Mouse (Mus musculus) cerebral cortex, adult 2 months (tissue): ENCODE data around the gene Hoxa10.

Experiments
- WGBS: fragments of 180-500 bp; shearing (Covaris S2); methylation state at CpG from one replicate; pipeline ENCODE4 v1.1.7; 2018; 5-methylcytosine and 5-hydroxymethylcytosine counted together

Gene Hoxa10

GRCm38 (mm10) chr6:52262463-52263320 lies 22.0 kb upstream of the Hoxa10 start:
- 4% methylated on average over 24 of the region's 24 CpGs for WGBS

GRCm38 (mm10) chr6:52261751-52262462 lies 21.3 kb upstream of the Hoxa10 start:
- whole genome bisulfite sequencing: 3% methylated on average over 9 of the region's 9 CpGs

- 3% methylated on average over 62 of the region's 72 CpGs for WGBS
These were observed 20.3 kb upstream of the Hoxa10 start, which contains the start of gene Hoxa13 for GRCm38 (mm10) chr6:52260654-52261575. Gene Hoxa13, minus strand, starts transcription at chr6:52260880.

GRCm38 (mm10) chr6:52259811-52260261 lies 19.2 kb upstream of the Hoxa10 start:
- WGBS: 2% methylated on average over 39 of the region's 39 CpGs

GRCm38 (mm10) chr6:52259081-52259790 lies 18.6 kb upstream of the Hoxa10 start:
- WGBS: 3% methylated on average over 25 of the region's 25 CpGs

- 2% methylated on average over 6 of the region's 6 CpGs for WGBS
These were observed 16.3 kb upstream of the Hoxa10 start for GRCm38 (mm10) chr6:52256956-52257355.

- 3% methylated on average over 59 of the region's 59 CpGs for WGBS
These were observed 13.2 kb upstream of the Hoxa10 start for GRCm38 (mm10) chr6:52253511-52254500.

GRCm38 (mm10) chr6:52252775-52253376 lies 12.2 kb upstream of the Hoxa10 start:
- WGBS: 3% methylated on average over 35 of the region's 35 CpGs

GRCm38 (mm10) chr6:52252016-52252774 lies 11.5 kb upstream of the Hoxa10 start:
- WGBS: 6% methylated on average over 24 of the region's 24 CpGs

- 13% methylated on average over 7 of the region's 7 CpGs for WGBS
These were observed 10.7 kb upstream of the Hoxa10 start for GRCm38 (mm10) chr6:52251177-52251879.

- WGBS: 4% methylated on average over 4 of the region's 4 CpGs
These were observed 9.2 kb upstream of the Hoxa10 start for GRCm38 (mm10) chr6:52249826-52250225.

- 3% methylated on average over 16 of the region's 16 CpGs for WGBS
These were observed 8.7 kb upstream of the Hoxa10 start for GRCm38 (mm10) chr6:52249415-52249738.

GRCm38 (mm10) chr6:52248638-52249414 lies 8.2 kb upstream of the Hoxa10 start:
- 2% methylated on average over 27 of the region's 27 CpGs for WGBS

GRCm38 (mm10) chr6:52247766-52248637 lies 7.3 kb upstream of the Hoxa10 start:
- WGBS: 3% methylated on average over 23 of the region's 23 CpGs

- 3% methylated on average over 3 of the region's 3 CpGs for WGBS
These were observed 6.3 kb upstream of the Hoxa10 start for GRCm38 (mm10) chr6:52246916-52247315.

GRCm38 (mm10) chr6:52246403-52246803 lies 5.7 kb upstream of the Hoxa10 start:
- 2% methylated on average over 26 of the region's 26 CpGs for WGBS
